Mouse (Mus musculus): ENCODE results near the gene Metap1d.

- TF ChIP-seq POLR2A (IDR thresholded peaks at IDR 0.05; ENCODE audit: borderline replicate concordance, insufficient read depth, low read length), result no peak
- no peak for TF ChIP-seq CTCF (IDR thresholded peaks at IDR 0.05; ENCODE audit: borderline replicate concordance, insufficient read depth, low read depth, low read length)
These were observed 8.5 kb downstream of the Metap1d start for GRCm38 (mm10) chr2:71461589-71461988.

Data from cerebellum, adult 2 months (tissue).